Mouse (Mus musculus) lung, embryonic 14.5 days (tissue): ENCODE results near the gene Igf2bp2. TPM values are rescaled to one million over a fixed set of nuclear protein-coding genes. Genes with fewer than 3 reads are reported as not detected.

Source experiments
- ATAC-seq: fragments of 200-750 bp; cut with Nextera tagmentation; 2 replicates; pipeline ENCODE4 v1.8.0; 2017; ENCODE audit warnings: mild to moderate bottlenecking, moderate TSS enrichment, moderate library complexity; ENCODE audit not compliant: insufficient read depth
- DNase-seq: peaks from one replicate; pipeline ENCODE4 v3.0.0-alpha.2; 2015
- H3K27ac ChIP-seq: fragments of 300-500 bp; sonication (generic); 2 replicates; pipeline ENCODE4 v1.5.1; 2014; ENCODE audit warnings: low read depth, mild to moderate bottlenecking, moderate library complexity
- H3K27me3 ChIP-seq: fragments of 300-500 bp; sonication (generic); 2 replicates; pipeline ENCODE4 v1.6.1; 2014; ENCODE audit warnings: low read length, control low read depth; ENCODE audit not compliant: insufficient read depth
- H3K36me3 ChIP-seq: fragments of 300-500 bp; sonication (generic); 2 replicates; pipeline ENCODE4 v1.6.1; 2014; ENCODE audit warnings: control low read depth; ENCODE audit not compliant: insufficient read depth
- H3K4me1 ChIP-seq: fragments of 300-500 bp; sonication (generic); 2 replicates; pipeline ENCODE4 v1.6.1; 2014; ENCODE audit warnings: antibody characterized with exemption, control low read depth; ENCODE audit not compliant: insufficient read depth
- H3K4me2 ChIP-seq: fragments of 300-500 bp; sonication (generic); 2 replicates; pipeline ENCODE4 v1.6.1; 2014; ENCODE audit warnings: mild to moderate bottlenecking
- H3K4me3 ChIP-seq: fragments of 300-500 bp; sonication (generic); 2 replicates; pipeline ENCODE4 v1.5.1; 2014; ENCODE audit warnings: low read depth, low read length
- H3K9ac ChIP-seq: fragments of 300-500 bp; sonication (generic); 2 replicates; pipeline ENCODE4 v1.6.1; 2014
- H3K9me3 ChIP-seq: fragments of 300-500 bp; sonication (generic); 2 replicates; pipeline ENCODE4 v1.6.1; 2016; ENCODE audit warnings: low read depth, low read length, control low read depth
- CTCF ChIP-seq: IDR thresholded peaks from 2 replicates; pipeline ENCODE4 v1.5.1; 2016; ENCODE audit warnings: antibody characterized with exemption, low read depth
- WGBS: fragments of 180-500 bp; shearing (Covaris S2); extraction: QIAGEN DNeasy Blood & Tissue Kit; methylation state at CpG from one replicate; pipeline ENCODE4 v1.1.7; 2014; 5-methylcytosine and 5-hydroxymethylcytosine counted together
- polyA plus RNA-seq: library from polyadenylated mRNA; unstranded; fragments of >200 nt; fragmentation: Nextera tagmentation; extraction: Ambion mirVana; gene quantifications from 2 replicates; pipeline ENCODE4 v1.2.1, GENCODE M21; 2014

Igf2bp2 gene
- polyA plus RNA-seq, 1 experiment from 2014 or later, result 87.9 TPM

GRCm38 (mm10) chr16:22182286-22182685, 19.2 kb upstream of the Igf2bp2 start:
- Histone ChIP-seq H3K4me3 (no peak overlapping the region), H3K4me2 (no peak overlapping the region), H3K9me3 (no peaks in the 10 kb centered on the region), H3K27ac (no peak overlapping the region), H3K4me1 (no peaks in the 10 kb centered on the region), H3K36me3 (no peaks in the 10 kb centered on the region), H3K9ac (no peak overlapping the region), H3K27me3 (no peaks in the 10 kb centered on the region)
- no peak for TF ChIP-seq CTCF
- WGBS, result 79% methylated on average over 4 of the region's 4 CpGs
- DNase-seq (no peak), ATAC-seq (no peak)

DNA sequence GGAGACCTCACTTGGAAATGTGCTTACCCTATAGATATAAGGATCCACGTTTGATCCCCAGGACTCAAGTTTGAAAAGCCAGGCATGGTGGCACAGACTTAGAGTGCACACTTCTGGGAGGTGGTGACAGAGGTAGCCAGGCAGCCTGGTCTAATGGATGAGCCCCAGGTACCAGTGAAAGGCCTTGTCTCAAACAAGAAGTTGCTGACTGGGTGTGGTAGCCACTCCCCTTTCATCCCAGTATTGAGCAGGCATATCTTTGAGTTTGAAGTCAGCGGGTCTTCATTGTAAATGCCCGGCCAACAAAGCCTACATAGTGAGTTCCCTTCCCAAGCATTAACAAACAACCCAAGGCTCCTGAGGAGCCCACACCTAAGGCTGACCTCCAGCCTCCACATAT, 15.7 kb upstream of the Igf2bp2 start:
- no peak overlapping the region for H3K4me2 ChIP-seq
- H3K9ac ChIP-seq, result no peak overlapping the region
- H3K36me3 ChIP-seq, result no peaks in the 10 kb centered on the region
- no peak overlapping the region for H3K4me3 ChIP-seq
- 81% methylated on average over 3 of the region's 3 CpGs for WGBS
- H3K27me3 ChIP-seq, result no peaks in the 10 kb centered on the region
- H3K4me1 ChIP-seq, result no peaks in the 10 kb centered on the region
- H3K9me3 ChIP-seq, result no peaks in the 10 kb centered on the region
- TF ChIP-seq CTCF, result no peak
- H3K27ac ChIP-seq, result no peak overlapping the region
- no peak for DNase-seq
- ATAC-seq, result no peak

DNA sequence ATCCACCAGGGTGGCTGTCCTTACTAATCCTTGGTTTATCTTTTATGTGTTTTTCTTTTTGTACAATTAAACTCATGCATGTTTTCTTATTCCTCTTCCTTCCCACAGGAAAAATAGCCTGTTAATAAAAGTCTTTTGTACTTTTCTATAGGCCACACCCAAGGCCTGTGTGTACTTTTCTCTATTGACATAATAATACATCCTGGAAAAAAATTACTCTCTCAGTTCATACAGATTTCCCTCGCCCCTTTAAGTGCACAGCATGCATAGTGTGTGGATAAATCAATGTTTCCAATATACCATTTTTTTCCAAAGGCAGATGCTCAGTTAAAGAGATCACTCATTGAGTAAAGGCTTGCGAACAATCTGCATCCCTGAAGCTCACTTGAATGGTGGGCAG, 14.9 kb upstream of the Igf2bp2 start:
- no peak overlapping the region for H3K9ac ChIP-seq
- ATAC-seq (no peak), DNase-seq (no peak)
- H3K4me1 ChIP-seq, result no peaks in the 10 kb centered on the region
- WGBS, result 73% methylated on average over 2 of the region's 2 CpGs
- H3K9me3 ChIP-seq, result no peaks in the 10 kb centered on the region
- no peak for TF ChIP-seq CTCF
- no peak overlapping the region for H3K27ac ChIP-seq
- no peak overlapping the region for H3K4me2 ChIP-seq
- H3K4me3 ChIP-seq, result no peak overlapping the region
- H3K27me3 ChIP-seq, result no peaks in the 10 kb centered on the region
- H3K36me3 ChIP-seq, result no peaks in the 10 kb centered on the region

DNA sequence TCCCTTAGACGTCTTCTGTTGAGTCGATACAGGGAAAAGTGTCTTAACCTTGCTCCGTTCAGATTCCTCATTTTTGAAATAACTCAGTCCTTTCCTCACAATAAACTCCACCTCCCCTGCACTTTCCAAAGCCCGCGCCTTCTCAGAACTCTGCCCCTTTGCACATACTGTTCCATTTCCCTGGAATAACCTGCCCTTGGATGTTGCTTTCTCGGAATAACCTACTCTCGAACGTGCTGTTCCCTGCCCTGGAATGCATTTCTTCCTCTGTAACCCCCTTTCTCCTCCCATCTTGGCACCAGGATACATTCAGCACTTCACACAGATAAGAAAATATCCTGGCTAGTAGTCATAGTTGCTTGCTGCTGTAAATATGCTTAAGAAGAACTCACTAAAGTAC, 5.6 kb upstream of the Igf2bp2 start:
- H3K36me3 ChIP-seq, result no peaks in the 10 kb centered on the region
- TF ChIP-seq CTCF, result no peak
- WGBS, result 81% methylated on average over 8 of the region's 8 CpGs
- H3K9me3 ChIP-seq, result no peaks in the 10 kb centered on the region
- no peaks in the 10 kb centered on the region; the same call in 1 of the 2 replicates for H3K4me1 ChIP-seq
- H3K4me3 ChIP-seq, result no peak overlapping the region
- ATAC-seq, result no peak
- no peaks in the 10 kb centered on the region for H3K27me3 ChIP-seq
- no peak overlapping the region for H3K4me2 ChIP-seq
- no peak for DNase-seq
- H3K9ac ChIP-seq, result no peak overlapping the region
- H3K27ac ChIP-seq, result no peak overlapping the region

- H3K9ac ChIP-seq, result no peak overlapping the region
- 82% methylated on average over 5 of the region's 5 CpGs for WGBS
- H3K4me2 ChIP-seq, result no peak overlapping the region
- H3K27me3 ChIP-seq, result no peaks in the 10 kb centered on the region
- no peak for ATAC-seq
- no peak overlapping the region for H3K4me3 ChIP-seq
- H3K27ac ChIP-seq, result no peak overlapping the region
- H3K36me3 ChIP-seq, result no peaks in the 10 kb centered on the region
- no peaks in the 10 kb centered on the region for H3K9me3 ChIP-seq
- TF ChIP-seq CTCF, result no peak
- DNase-seq, result no peak
- H3K4me1 ChIP-seq, result no peaks in the 10 kb centered on the region; the same call in 1 of the 2 replicates
Measured at GRCm38 (mm10) chr16:22165556-22165955, 2.5 kb upstream of the Igf2bp2 start.

DNA sequence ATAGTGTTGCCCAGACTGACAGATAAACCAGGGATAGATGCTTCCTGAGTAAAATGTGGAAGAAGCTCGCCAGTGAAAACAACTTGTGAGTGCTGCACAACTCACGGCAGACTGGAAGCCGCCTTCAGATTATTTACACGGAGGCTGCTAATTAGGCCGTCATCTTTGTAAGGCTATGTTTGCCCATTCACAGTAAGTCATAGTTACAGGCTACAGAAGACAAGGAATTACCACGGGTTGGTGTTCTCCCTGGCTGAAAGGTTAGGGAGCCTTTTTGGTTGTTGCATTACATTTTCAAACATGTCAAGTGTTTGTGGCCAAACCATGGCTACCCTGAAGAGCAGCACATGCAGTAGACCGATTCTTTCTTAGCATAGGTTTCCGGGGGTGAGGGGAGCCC, 1.3 kb upstream of the Igf2bp2 start:
- no peaks in the 10 kb centered on the region; the same call in 1 of the 2 replicates for H3K4me1 ChIP-seq
- H3K4me3 ChIP-seq, result peak overlapping the region; percentile 97; the same call in 1 of the 2 replicates
- 26% methylated on average over 8 of the region's 8 CpGs for WGBS
- peak overlapping the region; percentile 67 for H3K4me2 ChIP-seq
- peak overlapping the region; percentile 96; the same call in 1 of the 2 replicates for H3K9ac ChIP-seq
- H3K27me3 ChIP-seq, result no peaks in the 10 kb centered on the region
- no peaks in the 10 kb centered on the region for H3K36me3 ChIP-seq
- ATAC-seq, result no peak
- no peak for TF ChIP-seq CTCF
- H3K9me3 ChIP-seq, result no peaks in the 10 kb centered on the region
- H3K27ac ChIP-seq, result no peak overlapping the region
- no peak for DNase-seq

GRCm38 (mm10) chr16:22163456-22163851, 355 bp upstream of the Igf2bp2 start:
- peak; percentile 72 for ATAC-seq
- TF ChIP-seq CTCF, result peak; percentile 43
- no peaks in the 10 kb centered on the region for H3K27me3 ChIP-seq
- H3K36me3 ChIP-seq, result no peaks in the 10 kb centered on the region
- H3K9me3 ChIP-seq, result no peaks in the 10 kb centered on the region
- peak overlapping the region; percentile 67 for H3K4me2 ChIP-seq
- peak overlapping the region; percentile 96 for H3K9ac ChIP-seq
- H3K4me3 ChIP-seq, result peak overlapping the region; percentile 97
- under 1% methylated on average over 27 of the region's 27 CpGs for WGBS
- H3K4me1 ChIP-seq, result no peaks in the 10 kb centered on the region; the same call in 1 of the 2 replicates
- peak; percentile 80 for DNase-seq
- H3K27ac ChIP-seq, result peak overlapping the region; percentile 93
